Mouse (Mus musculus) kidney, adult 18-20 months (tissue): ENCODE results near the gene Grpr.

Source experiments
- DNase-seq: peaks from one replicate; pipeline ENCODE4 v3.0.0; 2021

Gene Grpr

DNA sequence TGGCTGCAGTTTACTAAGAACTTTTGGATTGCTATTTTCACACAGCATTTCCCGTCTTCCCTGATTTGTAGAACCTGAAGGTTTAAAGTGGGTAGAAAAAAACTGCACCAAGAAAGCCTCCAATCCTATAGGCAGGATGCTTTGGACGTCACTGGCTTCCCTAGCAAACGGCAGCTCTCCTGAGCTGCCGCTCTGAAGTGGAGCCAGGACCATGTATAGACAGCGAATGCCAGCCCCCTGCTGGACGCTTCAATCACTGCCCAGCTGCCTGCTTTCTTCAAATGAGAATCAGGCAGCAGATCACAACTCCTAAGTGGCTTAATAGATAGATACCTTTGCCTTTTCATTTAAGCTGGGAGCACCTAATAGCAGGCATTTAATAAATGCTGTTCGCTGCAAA is at the start of gene Grpr:
Gene Grpr, minus strand, starts transcription at position 12 of the 400 bp plus-strand sequence.
- DNase-seq, result peak; percentile 41

DNA sequence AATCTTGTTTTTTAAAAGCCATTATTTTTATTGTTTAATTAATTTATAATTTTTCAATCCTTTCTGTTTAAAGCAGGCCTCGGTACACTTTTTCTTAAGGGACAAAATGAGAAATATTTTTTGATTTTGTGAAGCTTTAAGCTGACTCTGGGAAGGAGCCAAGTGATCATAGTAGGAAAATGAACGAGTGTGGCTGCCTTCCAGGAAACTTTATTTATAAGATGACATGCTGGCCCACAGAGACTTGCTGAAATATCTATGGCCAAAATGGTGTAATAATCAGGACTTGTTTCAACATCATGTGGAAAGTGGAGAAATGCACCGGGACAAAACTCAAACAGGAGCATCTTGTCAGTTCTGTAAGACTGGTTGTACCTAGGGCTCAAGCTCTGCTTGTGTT is 11.0 kb upstream of the Grpr start:
- DNase-seq, result no peak

DNA sequence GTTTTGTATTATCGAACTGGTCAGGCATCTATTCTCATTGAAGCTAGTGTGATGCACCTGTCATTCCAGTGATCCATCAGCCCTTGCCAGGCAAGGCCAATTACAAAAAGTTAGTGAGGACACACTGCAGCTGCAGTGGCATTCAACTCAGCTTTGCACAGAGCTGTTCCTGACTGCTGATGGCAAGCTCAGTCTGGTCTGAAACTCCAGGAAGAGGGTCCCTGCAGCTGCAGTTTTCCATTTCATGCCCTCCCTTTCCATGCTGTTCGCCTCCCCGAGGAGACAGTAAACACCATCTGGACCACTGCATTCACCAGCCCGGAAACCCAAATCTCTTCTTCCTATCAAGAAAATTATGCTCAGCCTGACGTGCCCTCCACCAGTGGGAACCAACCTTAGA is 2.4 kb downstream of the Grpr start:
- DNase-seq, result no peak

DNA sequence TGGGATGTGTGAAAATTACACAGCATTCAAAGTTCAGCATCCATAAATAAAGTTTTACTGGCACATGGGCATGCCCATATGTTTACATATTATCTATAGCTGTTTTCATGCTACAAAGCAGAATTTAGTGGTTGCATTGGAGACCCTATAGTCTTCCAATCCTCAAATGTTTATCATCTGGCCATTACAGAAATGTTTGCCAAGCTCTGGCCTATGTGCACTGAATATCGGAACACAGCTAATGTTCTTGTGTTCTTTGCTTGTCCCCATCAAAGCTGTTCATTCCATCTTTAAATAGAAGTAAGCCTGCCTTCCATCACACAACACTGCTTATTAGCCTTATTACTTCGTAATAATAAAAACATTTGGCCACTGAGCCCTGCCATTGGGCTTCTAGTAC is 16.6 kb downstream of the Grpr start:
- DNase-seq, result no peak

DNA sequence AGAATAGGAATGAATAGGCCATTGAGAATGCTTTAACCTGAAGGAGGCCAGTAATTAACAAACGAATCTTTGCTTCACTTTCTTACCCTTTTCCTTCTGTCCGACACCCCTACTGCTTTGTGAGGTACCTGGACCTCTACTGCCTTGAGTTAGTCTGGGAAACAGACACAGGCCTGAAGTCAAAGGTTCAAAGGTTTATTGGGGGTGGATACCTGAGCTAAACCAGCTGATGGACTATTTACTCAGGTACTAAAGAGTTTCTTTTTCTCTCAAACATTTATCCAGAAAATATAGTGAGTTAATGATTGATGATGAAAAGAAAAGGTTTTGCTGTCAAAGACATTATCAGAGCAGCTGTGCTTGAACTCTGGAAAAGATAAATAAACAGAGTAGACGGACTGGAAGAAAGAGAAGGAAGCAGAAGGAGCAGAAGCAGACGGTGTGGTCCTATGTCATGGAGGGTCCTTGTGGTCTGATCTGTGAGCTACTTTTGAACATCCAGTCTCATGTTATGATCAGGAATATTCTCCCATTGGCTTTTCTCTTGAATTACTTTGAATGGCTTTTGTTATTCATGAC is 30.4 kb downstream of the Grpr start:
- no peak for DNase-seq

DNA sequence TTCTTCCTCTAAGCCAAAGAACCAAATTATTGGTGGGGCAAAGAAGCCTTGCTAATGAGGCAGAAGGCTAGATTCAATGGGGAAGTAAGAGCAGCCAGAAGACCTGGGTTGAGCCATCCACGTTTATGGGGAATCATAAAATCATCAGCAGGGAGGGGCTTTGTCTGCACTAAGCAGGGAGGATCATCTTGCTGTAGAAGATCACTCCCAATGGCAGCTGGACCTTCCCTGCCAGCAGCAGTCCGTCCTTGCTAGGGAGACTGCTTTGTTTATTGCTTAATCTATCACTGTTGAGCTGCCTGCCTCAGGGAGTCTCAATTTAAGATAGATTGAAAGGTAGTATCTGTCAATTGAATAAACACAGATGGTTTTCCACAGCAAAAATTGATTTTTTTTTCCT is 37.7 kb downstream of the Grpr start:
- DNase-seq, result no peak

DNA sequence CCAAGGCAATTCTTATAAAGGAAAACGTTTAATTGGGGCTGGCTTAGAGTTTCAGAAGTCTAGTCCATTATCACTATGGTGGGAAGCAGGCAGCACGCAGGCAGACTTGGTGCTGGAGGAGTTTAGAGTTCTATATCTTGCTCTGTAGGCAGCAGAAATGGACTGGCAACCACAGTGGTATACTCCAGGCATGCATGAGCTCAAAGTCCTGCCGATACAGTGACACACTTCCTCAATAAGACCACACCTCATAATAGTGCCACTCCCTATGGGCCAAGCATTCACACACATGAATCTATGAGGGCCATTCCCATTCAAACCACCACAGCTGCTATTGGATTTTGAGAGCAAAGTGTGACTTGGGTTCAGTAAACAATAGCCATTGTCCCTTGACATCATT is 47.4 kb downstream of the Grpr start:
- no peak for DNase-seq
